Mouse (Mus musculus) intestine, embryonic 14.5 days (tissue): ENCODE results near the gene Hlcs. TPM values are rescaled to one million over a fixed set of nuclear protein-coding genes. Genes with fewer than 3 reads are reported as not detected.
A peak's percentile ranks its signal among the peaks of the same experiment; 100 is the strongest.

Source experiments
- ATAC-seq: fragments of 200-750 bp; cut with Nextera tagmentation; replicated peaks from 2 replicates; pipeline ENCODE4 v1.8.0; 2017; ENCODE audit warnings: low read depth, moderate number of reproducible peaks, moderate TSS enrichment, moderate library complexity; ENCODE audit not compliant: low FRiP score, low TSS enrichment
- DNase-seq: peaks from one replicate; pipeline ENCODE4 v3.0.0-alpha.2; 2018; ENCODE audit warnings: low spot score
- H3K27ac ChIP-seq: fragments of 300-500 bp; sonication (generic); 2 replicates; pipeline ENCODE4 v1.5.1; 2014; ENCODE audit warnings: low read depth, mild to moderate bottlenecking, control low read depth
- H3K27me3 ChIP-seq: fragments of 300-500 bp; sonication (generic); replicated peaks from 2 replicates; pipeline ENCODE4 v1.6.1; 2014; ENCODE audit warnings: low read length, control low read depth; ENCODE audit not compliant: control insufficient read depth, insufficient read depth
- H3K36me3 ChIP-seq: fragments of 300-500 bp; sonication (generic); 2 replicates; pipeline ENCODE4 v1.6.1; 2014; ENCODE audit warnings: low read length, control low read depth; ENCODE audit not compliant: control insufficient read depth, insufficient read depth
- H3K4me1 ChIP-seq: fragments of 300-500 bp; sonication (generic); replicated peaks from 2 replicates; pipeline ENCODE4 v1.6.1; 2014; ENCODE audit warnings: low read length, control low read depth, mixed read lengths; ENCODE audit not compliant: control insufficient read depth, insufficient read depth
- H3K4me2 ChIP-seq: fragments of 300-500 bp; sonication (generic); 2 replicates; pipeline ENCODE4 v1.6.1; 2014; ENCODE audit warnings: low read length
- H3K4me3 ChIP-seq: fragments of 300-500 bp; sonication (generic); 2 replicates; pipeline ENCODE4 v1.5.1; 2014; ENCODE audit warnings: low read depth, low read length, control low read depth, mixed read lengths
- H3K9ac ChIP-seq: fragments of 300-500 bp; sonication (generic); 2 replicates; pipeline ENCODE4 v1.6.1; 2014; ENCODE audit warnings: mild to moderate bottlenecking, low read length
- H3K9me3 ChIP-seq: fragments of 300-500 bp; sonication (generic); 2 replicates; pipeline ENCODE4 v1.6.1; 2016; ENCODE audit warnings: low read length, control low read depth; ENCODE audit not compliant: control insufficient read depth
- WGBS: fragments of 180-500 bp; shearing (Covaris S2); extraction: QIAGEN DNeasy Blood & Tissue Kit; methylation state at CpG from one replicate; pipeline ENCODE4 v1.1.7; 2014; 5-methylcytosine and 5-hydroxymethylcytosine counted together
- polyA plus RNA-seq: library from polyadenylated mRNA; unstranded; fragments of >200 nt; fragmentation: Nextera tagmentation; extraction: Ambion mirVana; gene quantifications from 2 replicates; pipeline ENCODE4 v1.2.1, GENCODE M21; 2014

Hlcs gene
- polyA plus RNA-seq, 1 experiment from 2014 or later, result 8.9 TPM

GRCm38 (mm10) chr16:94163051-94163450 is 150.3 kb downstream of the Hlcs start:
- no peaks in the 10 kb centered on the region for H3K27me3 ChIP-seq
- 80% methylated on average over 11 of the region's 11 CpGs for WGBS
- no peaks in the 10 kb centered on the region for H3K9me3 ChIP-seq
- no peak overlapping the region for H3K27ac ChIP-seq
- no peaks in the 10 kb centered on the region for H3K36me3 ChIP-seq
- ATAC-seq (no peak), DNase-seq (no peak)
- no peak overlapping the region for H3K4me2 ChIP-seq
- peaks cover 14% of the 10 kb centered on the region for H3K4me1 ChIP-seq
- no peak overlapping the region for H3K9ac ChIP-seq
- H3K4me3 ChIP-seq, result no peak overlapping the region

DNA sequence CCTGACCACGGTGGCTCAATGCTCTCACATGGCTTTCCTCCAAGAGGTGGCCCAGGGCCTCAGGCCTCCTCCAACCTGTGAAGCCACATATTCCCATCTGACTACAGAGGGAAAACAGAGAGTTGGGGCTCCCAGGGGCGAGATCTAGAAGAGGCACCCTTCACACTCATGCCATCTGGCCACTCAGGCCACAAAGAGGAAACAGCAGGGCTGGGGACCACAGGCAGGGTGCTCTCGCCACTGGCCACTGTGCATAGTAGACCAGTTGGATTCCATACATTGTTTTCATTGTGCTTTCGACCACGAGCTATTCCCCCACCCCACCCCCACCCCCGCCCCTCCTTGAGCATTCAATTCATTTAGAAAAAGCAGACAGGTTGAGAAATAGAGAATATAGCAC is 151.4 kb downstream of the Hlcs start:
- no peak overlapping the region for H3K4me2 ChIP-seq
- H3K36me3 ChIP-seq, result no peaks in the 10 kb centered on the region
- no peak for ATAC-seq
- DNase-seq, result no peak
- no peaks in the 10 kb centered on the region for H3K9me3 ChIP-seq
- WGBS, result 59% methylated on average over 6 of the region's 6 CpGs
- H3K9ac ChIP-seq, result no peak overlapping the region
- no peak overlapping the region for H3K4me3 ChIP-seq
- peaks cover 19% of the 10 kb centered on the region for H3K4me1 ChIP-seq
- H3K27me3 ChIP-seq, result no peaks in the 10 kb centered on the region
- H3K27ac ChIP-seq, result no peak overlapping the region

DNA sequence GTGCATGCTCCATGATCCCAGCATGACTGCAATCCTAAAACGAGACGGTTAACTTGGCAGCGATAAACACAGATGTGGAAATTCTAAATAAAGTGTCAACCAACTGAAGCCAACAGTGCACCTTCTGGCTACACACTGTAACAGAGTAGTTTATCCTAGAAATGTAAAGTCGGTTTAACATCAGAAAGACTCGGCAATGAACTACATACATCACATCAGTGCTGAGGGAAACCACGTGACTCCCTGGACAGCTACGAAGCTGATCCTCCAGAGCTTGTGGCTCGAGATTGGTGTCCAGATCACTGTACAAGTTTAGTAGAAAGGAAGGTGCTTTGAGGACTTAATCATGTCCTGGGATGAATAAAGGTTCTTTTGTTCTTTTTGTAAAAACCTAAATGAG is 155.6 kb downstream of the Hlcs start:
- H3K4me2 ChIP-seq, result peak overlapping the region; percentile 13; the same call in 1 of the 2 replicates
- ATAC-seq (no peak), DNase-seq (no peak)
- no peaks in the 10 kb centered on the region for H3K27me3 ChIP-seq
- WGBS, result 33% methylated on average over 8 of the region's 8 CpGs
- H3K4me3 ChIP-seq, result no peak overlapping the region
- peaks cover 6% of the 10 kb centered on the region; the same call in 1 of the 2 replicates for H3K4me1 ChIP-seq
- no peaks in the 10 kb centered on the region for H3K9me3 ChIP-seq
- H3K9ac ChIP-seq, result no peak overlapping the region
- H3K27ac ChIP-seq, result no peak overlapping the region
- H3K36me3 ChIP-seq, result no peaks in the 10 kb centered on the region

DNA sequence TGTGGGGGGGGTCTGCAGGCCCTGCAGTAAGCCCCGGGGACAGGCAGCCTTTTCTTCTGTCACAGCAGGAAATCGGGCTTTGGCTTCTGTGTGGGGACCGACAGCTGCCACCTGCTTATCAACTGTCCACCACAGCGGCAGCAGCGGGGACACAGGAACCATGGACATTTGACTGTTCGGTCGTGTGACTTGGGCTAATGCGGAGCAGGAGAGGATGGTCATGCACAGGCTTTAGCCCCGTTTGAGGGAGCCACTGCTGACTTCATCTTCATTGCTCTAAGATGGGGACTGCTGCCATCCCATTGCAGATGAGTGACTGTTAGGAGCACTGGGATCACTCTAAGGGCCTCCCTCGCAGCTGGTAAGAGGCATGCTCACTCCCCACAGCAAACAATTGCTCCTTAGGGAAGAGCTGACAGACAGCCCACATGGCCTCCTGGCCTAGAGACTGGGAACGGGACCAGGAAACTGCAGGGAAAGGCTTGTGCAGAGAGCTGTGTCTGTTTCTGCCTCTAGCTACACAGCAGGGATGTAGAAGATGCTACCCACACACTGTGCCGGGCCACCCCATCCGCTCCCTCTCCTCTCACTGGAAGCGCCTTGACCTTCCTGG is 158.2 kb downstream of the Hlcs start:
- H3K4me1 ChIP-seq, result peaks cover 23% of the 10 kb centered on the region
- no peak overlapping the region for H3K27ac ChIP-seq
- no peak for DNase-seq
- H3K36me3 ChIP-seq, result no peaks in the 10 kb centered on the region
- no peak overlapping the region for H3K4me2 ChIP-seq
- H3K27me3 ChIP-seq, result no peaks in the 10 kb centered on the region
- ATAC-seq, result no peak
- H3K9me3 ChIP-seq, result no peaks in the 10 kb centered on the region
- no peak overlapping the region for H3K9ac ChIP-seq
- no peak overlapping the region for H3K4me3 ChIP-seq
- 62% methylated on average over 14 of the region's 14 CpGs for WGBS

GRCm38 (mm10) chr16:94150125-94151103 is 163.0 kb downstream of the Hlcs start:
- Histone ChIP-seq H3K36me3 (no peaks in the 10 kb centered on the region), H3K27me3 (no peaks in the 10 kb centered on the region), H3K4me2 (no peak overlapping the region), H3K9ac (no peak overlapping the region), H3K27ac (no peak overlapping the region), H3K4me1 (peaks cover 28% of the 10 kb centered on the region), H3K4me3 (no peak overlapping the region), H3K9me3 (no peaks in the 10 kb centered on the region)
- DNase-seq (peak; percentile 75), ATAC-seq (peak; percentile 85)
- 63% methylated on average over 15 of the region's 15 CpGs for WGBS

DNA sequence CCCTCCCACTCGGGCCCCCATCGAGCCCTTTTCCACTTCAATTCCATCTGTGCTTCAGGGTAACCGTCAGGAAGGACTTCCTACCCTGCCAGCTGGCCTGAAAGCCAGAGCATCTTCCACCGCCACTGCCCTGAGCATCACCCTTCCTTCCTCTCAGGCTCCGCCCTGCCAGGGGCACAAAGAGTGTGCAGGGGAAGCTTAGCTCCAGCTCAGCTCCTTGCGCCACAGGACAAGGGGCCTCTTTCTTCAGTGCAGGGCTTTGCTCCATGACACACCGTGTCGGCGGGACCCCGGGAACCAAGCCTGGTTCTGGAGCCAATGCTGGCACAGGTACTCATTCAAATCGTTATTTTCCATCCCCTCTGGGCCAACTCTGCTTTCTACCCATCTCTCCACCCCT is 165.2 kb downstream of the Hlcs start:
- Histone ChIP-seq H3K4me1 (peaks cover 35% of the 10 kb centered on the region), H3K27me3 (no peaks in the 10 kb centered on the region), H3K27ac (no peak overlapping the region), H3K9ac (no peak overlapping the region), H3K9me3 (no peaks in the 10 kb centered on the region), H3K4me2 (no peak overlapping the region), H3K36me3 (no peaks in the 10 kb centered on the region), H3K4me3 (no peak overlapping the region)
- ATAC-seq (no peak), DNase-seq (no peak)
- 36% methylated on average over 11 of the region's 11 CpGs for WGBS

DNA sequence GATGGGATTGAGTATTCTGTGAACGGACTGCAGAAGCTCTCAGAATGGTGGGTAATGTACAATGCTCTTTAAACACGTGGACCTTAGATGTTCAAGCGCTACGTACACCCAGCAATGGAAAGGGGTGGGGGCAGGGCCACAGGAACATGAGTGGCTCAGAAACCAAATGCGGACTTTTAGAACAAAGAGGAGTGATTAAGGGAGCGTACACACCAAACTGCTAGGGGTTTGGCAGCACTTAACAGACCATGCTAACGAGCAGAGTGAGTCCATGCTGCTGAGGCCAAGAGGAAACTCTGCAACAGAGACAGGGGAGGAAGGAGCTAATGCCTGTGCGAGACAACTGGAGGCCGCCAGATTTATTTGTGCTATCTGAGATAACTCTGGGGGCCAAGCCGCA is 170.0 kb downstream of the Hlcs start:
- Histone ChIP-seq H3K27me3 (no peaks in the 10 kb centered on the region), H3K4me2 (0 out of 2 replicates have a peak overlapping the region, but pooled peaks have one; percentile 3), H3K4me3 (no peak overlapping the region), H3K4me1 (peaks cover 18% of the 10 kb centered on the region), H3K9me3 (no peaks in the 10 kb centered on the region), H3K36me3 (no peaks in the 10 kb centered on the region), H3K9ac (no peak overlapping the region), H3K27ac (0 out of 2 replicates have a peak overlapping the region, but pooled peaks have one; percentile 2)
- 16% methylated on average over 10 of the region's 10 CpGs for WGBS
- no peak for ATAC-seq
- no peak for DNase-seq

- Histone ChIP-seq H3K9me3 (no peaks in the 10 kb centered on the region), H3K36me3 (no peaks in the 10 kb centered on the region), H3K4me1 (peaks cover 13% of the 10 kb centered on the region), H3K9ac (no peak overlapping the region), H3K4me3 (no peak overlapping the region), H3K27ac (no peak overlapping the region), H3K27me3 (no peaks in the 10 kb centered on the region), H3K4me2 (no peak overlapping the region)
- DNase-seq, result no peak
- 53% methylated on average over 10 of the region's 10 CpGs for WGBS
- no peak for ATAC-seq
These were observed 172.6 kb downstream of the Hlcs start for GRCm38 (mm10) chr16:94140746-94141145.
